Mouse (Mus musculus): ENCODE results near the gene Kdm3a. TPM values are rescaled to one million over a fixed set of nuclear protein-coding genes. Genes with fewer than 3 reads are reported as not detected.

The Kdm3a gene
- polyA plus RNA-seq (2015; fragmentation: Nextera tagmentation; extraction: Ambion mirVana), result 47.3 and 51.7 TPM in 2 replicates

DNA sequence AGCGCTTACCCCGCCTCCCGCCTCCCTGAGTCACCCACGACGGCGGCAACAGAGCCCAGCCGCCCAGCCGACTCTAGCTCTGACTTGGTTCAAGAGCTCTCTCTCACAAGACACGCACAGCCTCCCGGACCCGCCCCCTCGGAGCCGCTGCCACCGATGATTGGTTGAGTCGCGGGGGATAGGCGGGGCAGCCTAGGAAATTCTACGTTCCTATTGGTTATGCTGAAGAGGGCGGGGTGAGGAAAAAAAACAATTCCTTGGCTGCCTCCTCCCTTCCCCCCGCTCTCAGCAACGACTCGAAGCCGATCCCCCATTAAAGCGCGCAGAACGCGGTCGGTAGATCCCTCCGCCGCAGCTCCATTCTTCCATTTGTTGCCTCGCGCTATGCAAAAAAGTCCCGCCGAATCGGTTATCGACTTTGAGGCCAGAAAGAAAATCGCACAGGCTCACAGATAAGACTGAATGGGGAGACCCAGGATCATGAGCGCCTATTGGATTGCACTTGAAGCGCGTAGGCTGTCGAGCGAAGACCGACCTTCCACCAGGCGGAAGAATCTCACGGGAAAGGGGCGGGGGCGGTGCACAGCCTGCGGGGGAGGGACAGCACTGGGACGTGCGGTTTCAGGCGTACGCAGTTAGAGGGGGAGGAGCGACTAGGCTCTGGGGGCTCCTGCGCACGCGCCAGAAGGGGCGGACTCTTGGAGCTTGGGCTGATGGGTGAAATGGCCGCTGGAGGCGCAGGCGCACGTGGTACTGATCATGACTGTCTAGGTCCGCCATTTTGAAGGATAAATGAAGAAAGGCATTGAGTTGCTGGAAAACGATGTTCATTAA lies at the start of gene Kdm3a:
Gene Kdm3a (minus strand): TSS at position 162 of the 834 bp plus-strand sequence.
- H3K27me3 ChIP-seq, result peaks cover 6% of the 10 kb centered on the region; the same call in 1 of the 2 replicates
- H3K4me2 ChIP-seq, result peak within 1 kb of the TSS; percentile 78
- H3K27ac ChIP-seq, result peak within 1 kb of the TSS; percentile 100
- peaks cover 15% of the 10 kb centered on the region for H3K4me1 ChIP-seq
- H3K4me3 ChIP-seq (replicated peaks), result peak within 1 kb of the TSS; percentile 91
- peak; percentile 97 for ATAC-seq (replicated peaks; ENCODE audit: low FRiP score)
- H3K9me3 ChIP-seq (replicated peaks), result no peaks in the 10 kb centered on the region
- peak within 1 kb of the TSS; percentile 90 for H3K9ac ChIP-seq
- H3K36me3 ChIP-seq, result peaks cover 19% of the 10 kb centered on the region
- under 1% methylated on average over 63 of the region's 63 CpGs for WGBS

GRCm38 (mm10) chr6:71678891-71679290 lies 46.1 kb upstream of the Kdm3a start:
- WGBS, result 66% methylated on average over 7 of the region's 7 CpGs
- no peaks in the 10 kb centered on the region for H3K4me1 ChIP-seq
- no peak overlapping the region for H3K9ac ChIP-seq
- no peaks in the 10 kb centered on the region for H3K36me3 ChIP-seq
- no peak overlapping the region for H3K4me3 ChIP-seq (replicated peaks)
- no peak overlapping the region for H3K27ac ChIP-seq
- H3K9me3 ChIP-seq (replicated peaks), result no peaks in the 10 kb centered on the region
- ATAC-seq (replicated peaks; ENCODE audit: low FRiP score), result no peak
- no peaks in the 10 kb centered on the region for H3K27me3 ChIP-seq
- H3K4me2 ChIP-seq, result no peak overlapping the region

DNA sequence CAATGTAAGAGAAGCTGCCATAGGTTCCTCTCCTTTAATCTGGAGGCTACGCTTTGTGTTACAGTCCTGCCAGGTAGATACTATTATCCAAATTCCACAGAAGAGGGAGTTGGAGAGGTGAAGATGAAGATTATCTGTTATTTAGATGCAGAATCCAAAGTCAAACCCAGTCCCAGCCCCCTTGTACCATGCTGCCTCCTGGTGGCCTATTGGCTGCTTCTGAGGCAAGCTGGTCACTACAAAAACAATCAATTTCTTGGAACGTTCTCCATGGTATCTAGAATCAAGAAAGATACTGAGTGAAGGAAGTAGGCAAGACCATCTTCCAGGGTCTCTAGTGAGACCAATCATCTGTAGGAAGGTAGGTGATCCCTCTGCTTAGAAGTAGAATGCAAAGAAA lies 40.4 kb upstream of the Kdm3a start:
- 82% methylated on average over 2 of the region's 2 CpGs for WGBS
- no peaks in the 10 kb centered on the region for H3K27me3 ChIP-seq
- 0 out of 2 replicates have a peak, but pooled peaks cover 2% of the 10 kb centered on the region for H3K9me3 ChIP-seq (replicated peaks)
- no peak overlapping the region for H3K4me2 ChIP-seq
- H3K27ac ChIP-seq, result no peak overlapping the region
- ATAC-seq (replicated peaks; ENCODE audit: low FRiP score), result no peak
- no peak overlapping the region for H3K9ac ChIP-seq
- no peaks in the 10 kb centered on the region for H3K4me1 ChIP-seq
- H3K36me3 ChIP-seq, result no peaks in the 10 kb centered on the region
- no peak overlapping the region for H3K4me3 ChIP-seq (replicated peaks)

DNA sequence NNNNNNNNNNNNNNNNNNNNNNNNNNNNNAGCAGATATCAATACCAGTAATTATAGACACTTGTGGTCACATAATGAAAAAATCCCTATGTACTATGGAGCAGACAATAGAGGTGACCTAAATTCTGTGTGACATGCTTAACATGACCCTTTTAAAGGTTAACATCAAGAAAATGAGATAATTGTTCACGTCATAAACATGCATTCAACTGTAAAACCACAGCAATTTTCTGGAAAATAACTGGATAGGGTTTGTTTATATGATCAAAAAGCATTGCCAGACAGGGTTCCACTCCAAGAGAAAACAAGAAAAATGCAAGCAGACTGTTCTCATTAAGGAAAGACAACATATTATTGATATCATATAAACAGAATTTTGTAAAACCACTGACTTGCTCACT lies 31.7 kb upstream of the Kdm3a start:
- Histone ChIP-seq H3K4me1 (no peaks in the 10 kb centered on the region), H3K9ac (no peak overlapping the region), H3K27me3 (no peaks in the 10 kb centered on the region), H3K36me3 (no peaks in the 10 kb centered on the region), H3K4me3 (replicated peaks) (no peak overlapping the region), H3K4me2 (no peak overlapping the region), H3K9me3 (replicated peaks) (0 out of 2 replicates have a peak, but pooled peaks cover 2% of the 10 kb centered on the region), H3K27ac (no peak overlapping the region)
- 63% methylated on average over 1 of the region's 1 CpGs for WGBS
- no peak for ATAC-seq (replicated peaks; ENCODE audit: low FRiP score)

DNA sequence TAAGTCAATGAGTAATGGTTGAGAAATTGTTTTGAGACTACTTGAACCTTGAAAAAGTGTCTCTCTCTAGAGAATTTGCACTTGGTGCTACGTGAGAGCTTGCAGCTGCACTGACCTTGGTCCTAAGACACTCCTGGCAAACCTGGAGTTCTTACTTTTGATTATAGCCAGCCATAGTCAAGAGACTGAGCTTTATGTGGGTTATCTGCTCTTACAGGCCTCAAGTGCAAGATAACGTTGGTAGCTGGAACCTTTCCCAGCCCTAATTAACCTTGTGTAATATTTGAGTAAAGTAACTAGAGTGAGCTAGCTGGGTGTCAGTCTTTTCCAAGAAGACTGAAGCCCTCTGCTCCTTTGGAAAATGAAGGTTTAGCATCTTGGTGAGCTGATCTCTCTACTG lies 25.5 kb upstream of the Kdm3a start:
- no peak overlapping the region for H3K4me3 ChIP-seq (replicated peaks)
- no peak overlapping the region for H3K9ac ChIP-seq
- H3K27me3 ChIP-seq, result no peaks in the 10 kb centered on the region
- H3K4me2 ChIP-seq, result no peak overlapping the region
- H3K4me1 ChIP-seq, result no peaks in the 10 kb centered on the region
- no peak for ATAC-seq (replicated peaks; ENCODE audit: low FRiP score)
- no peaks in the 10 kb centered on the region for H3K9me3 ChIP-seq (replicated peaks)
- H3K36me3 ChIP-seq, result no peaks in the 10 kb centered on the region
- H3K27ac ChIP-seq, result no peak overlapping the region
- WGBS, result 72% methylated on average over 2 of the region's 2 CpGs

DNA sequence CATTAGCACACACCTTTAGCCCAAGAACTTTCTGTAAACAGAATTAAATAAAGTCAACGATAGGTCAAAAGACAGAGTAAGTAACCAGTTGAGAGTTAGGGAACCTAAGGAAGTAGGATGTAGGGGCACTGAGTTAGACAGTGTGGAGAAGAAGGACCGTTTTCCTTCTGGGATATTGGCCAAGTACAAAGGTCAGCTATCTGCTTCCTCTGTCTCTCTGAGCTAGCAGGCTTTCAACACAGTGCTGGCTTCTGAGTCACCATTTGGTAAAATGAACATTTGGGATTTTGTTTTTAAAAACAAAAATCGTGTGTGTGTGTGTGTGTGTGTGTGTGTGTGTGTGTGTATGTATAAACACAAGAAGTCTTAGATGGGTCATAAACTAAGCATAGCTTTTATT lies 23.0 kb upstream of the Kdm3a start:
- H3K36me3 ChIP-seq, result no peaks in the 10 kb centered on the region
- no peaks in the 10 kb centered on the region for H3K4me1 ChIP-seq
- no peak for ATAC-seq (replicated peaks; ENCODE audit: low FRiP score)
- 59% methylated on average over 3 of the region's 3 CpGs for WGBS
- no peak overlapping the region for H3K4me3 ChIP-seq (replicated peaks)
- no peak overlapping the region for H3K4me2 ChIP-seq
- no peak overlapping the region for H3K27ac ChIP-seq
- no peaks in the 10 kb centered on the region for H3K9me3 ChIP-seq (replicated peaks)
- no peak overlapping the region for H3K9ac ChIP-seq
- no peaks in the 10 kb centered on the region for H3K27me3 ChIP-seq

DNA sequence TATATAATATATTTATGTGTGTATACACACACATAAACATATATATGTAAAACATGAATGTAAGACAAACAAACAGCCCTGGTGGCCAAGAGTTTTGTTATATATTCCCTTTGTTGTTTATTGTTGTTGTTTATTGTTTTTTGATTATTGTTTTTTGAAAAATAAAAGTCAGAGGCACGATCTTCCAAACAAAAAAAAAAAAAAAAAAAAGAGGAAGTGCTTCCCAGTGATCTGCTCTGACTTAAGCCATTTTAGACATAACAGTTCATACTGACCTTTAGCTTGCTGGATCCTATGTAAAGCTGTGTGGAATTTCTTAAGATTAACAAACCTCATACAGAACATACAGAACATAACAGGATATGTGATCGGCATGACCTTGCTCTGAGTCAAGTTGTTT lies 19.1 kb upstream of the Kdm3a start:
- no peaks in the 10 kb centered on the region for H3K9me3 ChIP-seq (replicated peaks)
- no peak overlapping the region for H3K4me3 ChIP-seq (replicated peaks)
- H3K4me2 ChIP-seq, result no peak overlapping the region
- no peaks in the 10 kb centered on the region for H3K27me3 ChIP-seq
- H3K36me3 ChIP-seq, result no peaks in the 10 kb centered on the region
- H3K9ac ChIP-seq, result no peak overlapping the region
- H3K27ac ChIP-seq, result no peak overlapping the region
- ATAC-seq (replicated peaks; ENCODE audit: low FRiP score), result no peak
- H3K4me1 ChIP-seq, result no peaks in the 10 kb centered on the region
- 80% methylated on average over 2 of the region's 2 CpGs for WGBS

DNA sequence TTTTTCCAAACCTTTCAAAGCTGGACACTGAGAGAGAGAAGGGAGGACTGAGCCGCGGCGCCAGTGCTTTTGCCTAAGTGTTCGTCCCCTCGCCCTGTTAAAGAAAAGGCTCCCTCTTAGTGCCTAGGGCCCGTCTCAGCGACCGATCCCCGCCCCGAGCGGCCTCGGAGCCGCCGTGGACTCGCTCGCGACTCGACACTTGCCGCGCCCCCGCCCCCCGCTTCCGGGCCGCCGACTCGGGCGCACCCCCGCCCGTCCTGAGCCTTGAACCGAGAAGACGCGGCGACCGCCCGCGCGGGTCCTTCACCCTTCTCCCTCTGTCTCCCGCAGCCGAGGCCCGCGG lies 333 bp downstream of the Kdm3a start:
- H3K4me2 ChIP-seq, result peak overlapping the region; percentile 78
- WGBS, result under 1% methylated on average over 41 of the region's 41 CpGs
- peaks cover 15% of the 10 kb centered on the region for H3K4me1 ChIP-seq
- H3K4me3 ChIP-seq (replicated peaks), result peak overlapping the region; percentile 91
- ATAC-seq (replicated peaks; ENCODE audit: low FRiP score), result peak; percentile 65; the same call in 1 of the 2 replicates
- H3K27ac ChIP-seq, result peak overlapping the region; percentile 100
- H3K9me3 ChIP-seq (replicated peaks), result no peaks in the 10 kb centered on the region
- H3K9ac ChIP-seq, result peak overlapping the region; percentile 90
- peaks cover 6% of the 10 kb centered on the region; the same call in 1 of the 2 replicates for H3K27me3 ChIP-seq
- peaks cover 21% of the 10 kb centered on the region for H3K36me3 ChIP-seq

DNA sequence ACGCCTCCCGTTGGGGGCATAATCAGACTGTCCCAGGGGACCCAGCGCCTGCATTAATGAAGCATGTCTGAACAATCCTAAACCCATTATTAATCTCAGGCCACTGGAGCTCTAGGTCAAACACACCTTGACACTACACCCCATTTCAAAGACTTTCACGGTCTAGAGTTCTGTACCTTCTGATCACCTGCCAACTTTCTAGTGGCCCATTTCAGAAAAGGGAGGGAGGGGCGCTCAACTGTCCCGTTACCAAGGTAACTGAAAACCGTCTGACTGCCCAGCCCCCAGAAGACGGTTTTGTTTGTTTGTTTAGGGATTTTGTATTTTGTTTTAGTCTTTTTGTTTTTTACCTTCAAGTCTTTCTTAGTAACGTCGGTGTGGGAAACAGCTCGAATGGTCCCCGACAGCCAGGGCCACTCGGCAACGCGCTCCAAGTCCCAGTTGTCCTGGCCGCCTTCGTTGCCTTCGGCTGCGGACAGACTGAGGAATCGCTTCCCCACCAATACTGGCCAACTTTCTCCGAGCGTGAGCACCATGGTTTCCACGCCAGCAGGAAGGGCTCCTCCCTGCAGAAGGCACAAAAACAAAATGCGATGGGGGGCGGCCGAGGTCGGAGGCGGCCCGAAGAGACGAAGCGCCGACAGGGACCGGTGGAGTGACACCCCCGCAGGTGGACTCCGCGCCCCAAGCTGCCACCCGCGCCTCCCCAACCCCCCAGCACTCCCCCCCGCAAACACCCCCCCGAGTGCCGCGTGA lies 906 bp downstream of the Kdm3a start:
- no peak for ATAC-seq (replicated peaks; ENCODE audit: low FRiP score)
- H3K4me3 ChIP-seq (replicated peaks), result peak overlapping the region; percentile 91
- 1% methylated on average over 38 of the region's 42 CpGs for WGBS
- peaks cover 3% of the 10 kb centered on the region; the same call in 1 of the 2 replicates for H3K27me3 ChIP-seq
- H3K27ac ChIP-seq, result peak overlapping the region; percentile 100
- H3K36me3 ChIP-seq, result peaks cover 26% of the 10 kb centered on the region
- peak overlapping the region; percentile 78 for H3K4me2 ChIP-seq
- no peaks in the 10 kb centered on the region for H3K9me3 ChIP-seq (replicated peaks)
- peaks cover 15% of the 10 kb centered on the region for H3K4me1 ChIP-seq
- H3K9ac ChIP-seq, result peak overlapping the region; percentile 90

DNA sequence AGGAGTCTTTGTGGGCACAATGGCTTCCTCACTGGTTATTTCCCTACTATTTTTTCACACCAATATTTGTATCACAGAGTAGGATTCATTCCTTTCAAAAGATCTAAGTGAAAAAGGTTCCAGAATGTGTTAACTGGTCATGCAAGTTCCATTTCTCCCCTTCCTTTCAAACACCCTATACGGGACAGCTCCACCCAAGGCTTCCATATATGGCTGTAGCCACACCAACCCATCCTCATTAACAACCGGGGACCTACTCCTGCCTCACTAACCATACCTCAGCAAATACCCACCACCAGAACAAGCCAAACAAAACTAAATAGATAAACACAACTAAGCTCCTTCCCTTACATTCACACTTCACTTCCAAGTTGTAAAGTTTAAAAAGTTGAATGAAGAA lies 1.6 kb downstream of the Kdm3a start:
- Histone ChIP-seq H3K27ac (no peak overlapping the region), H3K4me2 (peak overlapping the region; percentile 78), H3K4me1 (peaks cover 15% of the 10 kb centered on the region), H3K9me3 (replicated peaks) (no peaks in the 10 kb centered on the region), H3K4me3 (replicated peaks) (peak overlapping the region; percentile 91), H3K9ac (0 out of 2 replicates have a peak overlapping the region, but pooled peaks have one; percentile 90), H3K36me3 (peaks cover 32% of the 10 kb centered on the region), H3K27me3 (no peaks in the 10 kb centered on the region)
- 2% methylated on average over 2 of the region's 2 CpGs for WGBS
- no peak for ATAC-seq (replicated peaks; ENCODE audit: low FRiP score)

DNA sequence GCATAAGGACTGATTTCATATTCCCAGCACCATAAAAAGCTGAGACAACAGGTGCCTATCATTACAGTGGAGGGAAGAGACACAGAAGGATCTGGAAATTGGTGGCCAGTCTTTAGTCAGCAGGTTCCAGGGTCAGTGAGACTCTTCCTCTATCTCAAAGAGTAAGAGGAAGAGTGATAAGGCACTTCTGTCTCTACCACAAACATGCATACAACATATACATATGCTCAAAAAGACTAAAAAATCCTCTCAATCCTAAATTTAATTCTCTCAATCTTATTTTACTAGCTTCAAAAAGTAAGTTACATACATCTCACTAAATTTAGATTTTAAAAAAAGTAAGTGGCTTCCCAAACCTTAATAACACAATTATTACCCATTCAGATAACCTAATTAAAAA lies 5.5 kb downstream of the Kdm3a start:
- Histone ChIP-seq H3K4me3 (replicated peaks) (no peak overlapping the region), H3K27me3 (no peaks in the 10 kb centered on the region), H3K36me3 (peaks cover 67% of the 10 kb centered on the region), H3K9me3 (replicated peaks) (no peaks in the 10 kb centered on the region), H3K4me2 (no peak overlapping the region), H3K9ac (no peak overlapping the region), H3K4me1 (peaks cover 15% of the 10 kb centered on the region), H3K27ac (no peak overlapping the region)
- no peak for ATAC-seq (replicated peaks; ENCODE audit: low FRiP score)

DNA sequence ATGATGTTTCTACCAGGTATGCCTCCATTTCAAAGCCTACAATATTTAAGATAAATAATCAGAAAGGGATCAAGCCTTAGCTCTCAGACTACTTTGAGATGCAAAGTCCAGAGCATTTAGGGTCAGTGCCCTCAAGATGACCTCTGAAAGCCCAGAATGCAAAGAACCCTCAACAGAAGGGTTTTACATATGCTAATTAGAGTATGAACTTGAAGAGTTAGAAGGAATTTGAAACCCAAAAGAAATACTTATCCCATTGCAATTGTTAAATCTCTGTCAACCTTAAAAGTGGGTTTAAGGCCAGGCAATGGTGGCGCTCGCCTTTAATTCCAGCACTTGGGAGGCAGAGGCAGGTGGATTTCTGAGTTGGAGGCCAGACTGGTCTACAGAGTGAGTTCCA lies 6.8 kb downstream of the Kdm3a start:
- no peak for ATAC-seq (replicated peaks; ENCODE audit: low FRiP score)
- no peak overlapping the region for H3K27ac ChIP-seq
- no peak overlapping the region for H3K4me2 ChIP-seq
- H3K9me3 ChIP-seq (replicated peaks), result no peaks in the 10 kb centered on the region
- no peaks in the 10 kb centered on the region for H3K27me3 ChIP-seq
- H3K4me3 ChIP-seq (replicated peaks), result no peak overlapping the region
- WGBS, result 91% methylated on average over 2 of the region's 2 CpGs
- H3K36me3 ChIP-seq, result peaks cover 80% of the 10 kb centered on the region
- H3K4me1 ChIP-seq, result peaks cover 7% of the 10 kb centered on the region
- no peak overlapping the region for H3K9ac ChIP-seq

Measured in kidney, embryonic 15.5 days (tissue).